Mouse (Mus musculus): ENCODE data around the gene Psmc3. TPM values are rescaled to one million over a fixed set of nuclear protein-coding genes. Genes with fewer than 3 reads are reported as not detected.
"Not testable (repeated sequence)": the region's sequence is repeated elsewhere in the genome, so short reads cannot be mapped to it uniquely, and the experiment has no call there.

Gene Psmc3
- polyA plus RNA-seq, 1 experiment from 2014 or later, result 315 TPM

DNA sequence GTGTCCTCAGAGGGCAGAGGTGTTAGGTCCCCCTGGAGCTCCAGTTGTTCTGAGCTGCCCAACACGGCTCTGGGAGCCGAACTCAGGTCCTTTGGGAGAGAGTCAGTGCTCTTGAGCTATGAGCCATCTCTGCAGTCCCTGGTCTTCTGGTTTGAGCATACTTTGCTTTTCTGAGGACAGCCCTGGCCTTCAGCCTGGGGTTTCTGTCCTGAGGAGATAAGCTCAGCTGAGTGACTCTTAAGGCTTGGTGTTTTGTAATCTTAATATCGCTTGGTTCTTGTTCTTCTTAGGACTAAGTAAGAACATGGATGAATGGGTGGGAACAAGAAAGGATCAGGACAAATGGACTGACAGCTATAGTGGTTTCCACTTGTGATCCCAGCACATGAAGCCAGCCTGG is 54.3 kb downstream of the Psmc3 start:
- Histone ChIP-seq H3K4me2 (no peak overlapping the region), H3K27me3 (no peaks in the 10 kb centered on the region), H3K9me3 (replicated peaks) (no peaks in the 10 kb centered on the region), H3K4me3 (replicated peaks) (no peak overlapping the region), H3K9ac (no peak overlapping the region), H3K4me1 (no peaks in the 10 kb centered on the region), H3K27ac (no peak overlapping the region), H3K36me3 (no peaks in the 10 kb centered on the region)
- WGBS, result 85% methylated on average over 3 of the region's 3 CpGs
- ATAC-seq (replicated peaks; ENCODE audit: low FRiP score), result no peak

- 79% methylated on average over 5 of the region's 5 CpGs for WGBS
- H3K9me3 ChIP-seq (replicated peaks), result no peaks in the 10 kb centered on the region
- H3K4me1 ChIP-seq, result no peaks in the 10 kb centered on the region
- H3K4me2 ChIP-seq, result no peak overlapping the region
- no peak overlapping the region for H3K4me3 ChIP-seq (replicated peaks)
- H3K27me3 ChIP-seq, result no peaks in the 10 kb centered on the region
- no peak overlapping the region for H3K9ac ChIP-seq
- H3K27ac ChIP-seq, result no peak overlapping the region
- ATAC-seq (replicated peaks; ENCODE audit: low FRiP score), result no peak
- H3K36me3 ChIP-seq, result no peaks in the 10 kb centered on the region
Measured at GRCm38 (mm10) chr2:91109241-91109640, 55.4 kb downstream of the Psmc3 start.

DNA sequence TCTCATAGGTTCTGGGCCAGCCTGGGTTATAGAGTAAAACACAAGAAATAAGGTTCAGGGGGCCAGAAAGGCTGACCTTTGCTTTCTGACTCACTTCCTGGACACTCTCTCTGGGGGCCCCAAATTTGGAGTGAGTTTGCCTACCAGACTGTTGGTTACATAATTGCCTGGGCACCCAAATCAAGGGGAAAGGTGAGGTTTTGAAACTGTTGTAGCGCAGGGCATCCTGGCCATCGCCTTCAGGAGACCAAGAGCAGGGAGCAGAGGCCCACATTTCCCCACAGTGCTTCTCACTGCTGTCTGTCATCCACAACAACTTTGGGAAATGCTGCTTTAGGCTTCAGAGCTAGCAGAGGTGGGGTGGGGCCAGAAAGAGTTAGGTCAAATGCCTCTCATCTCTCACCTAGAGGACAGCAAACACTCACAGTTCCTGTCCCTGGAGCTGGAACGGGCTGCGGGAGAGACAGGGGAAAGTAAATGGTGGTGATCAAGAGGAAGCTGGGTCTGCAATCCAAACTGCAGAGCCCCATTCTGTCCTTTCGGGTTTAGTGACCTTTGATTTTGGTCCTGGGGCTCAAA is 56.1 kb downstream of the Psmc3 start:
- Histone ChIP-seq H3K9ac (no peak overlapping the region), H3K27me3 (no peaks in the 10 kb centered on the region), H3K9me3 (replicated peaks) (no peaks in the 10 kb centered on the region), H3K4me2 (no peak overlapping the region), H3K27ac (no peak overlapping the region), H3K36me3 (no peaks in the 10 kb centered on the region), H3K4me1 (peaks cover 1% of the 10 kb centered on the region), H3K4me3 (replicated peaks) (no peak overlapping the region)
- no peak for ATAC-seq (replicated peaks; ENCODE audit: low FRiP score)
- WGBS, result 91% methylated on average over 5 of the region's 5 CpGs

- Histone ChIP-seq H3K27ac (no peak overlapping the region), H3K4me2 (no peak overlapping the region), H3K4me1 (peaks cover 6% of the 10 kb centered on the region), H3K27me3 (0 out of 2 replicates have a peak, but pooled peaks cover 3% of the 10 kb centered on the region), H3K9me3 (replicated peaks) (no peaks in the 10 kb centered on the region), H3K9ac (no peak overlapping the region), H3K36me3 (no peaks in the 10 kb centered on the region), H3K4me3 (replicated peaks) (no peak overlapping the region)
- no peak for ATAC-seq (replicated peaks; ENCODE audit: low FRiP score)
- WGBS, result 72% methylated on average over 6 of the region's 6 CpGs
Measured at GRCm38 (mm10) chr2:91110429-91110828, 56.6 kb downstream of the Psmc3 start.

DNA sequence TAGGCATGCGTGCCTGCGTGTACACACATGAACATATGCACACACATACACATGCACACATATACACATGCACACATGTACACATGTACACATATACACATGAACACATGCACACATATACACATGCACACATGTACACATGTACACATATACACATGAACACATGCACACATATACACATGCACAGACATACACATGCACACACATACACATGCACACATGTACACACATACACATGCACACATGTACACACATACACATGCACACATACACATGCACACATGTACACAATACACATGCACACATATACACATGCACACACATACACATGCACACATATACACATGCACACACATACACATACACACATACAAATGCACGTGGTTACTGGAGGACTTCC is 58.0 kb downstream of the Psmc3 start:
- 0 out of 2 replicates have a peak, but pooled peaks cover 12% of the 10 kb centered on the region for H3K27me3 ChIP-seq
- not testable (repeated sequence) for H3K27ac ChIP-seq; H3K9ac ChIP-seq; H3K36me3 ChIP-seq; H3K4me3 ChIP-seq (replicated peaks); ATAC-seq (replicated peaks; ENCODE audit: low FRiP score); H3K4me1 ChIP-seq; H3K9me3 ChIP-seq (replicated peaks); H3K4me2 ChIP-seq
- WGBS, result 96% methylated on average over 3 of the region's 3 CpGs

- Histone ChIP-seq H3K9ac (no peak overlapping the region), H3K4me1 (peaks cover 8% of the 10 kb centered on the region), H3K36me3 (no peaks in the 10 kb centered on the region), H3K27ac (no peak overlapping the region), H3K4me3 (replicated peaks) (no peak overlapping the region), H3K4me2 (no peak overlapping the region), H3K9me3 (replicated peaks) (no peaks in the 10 kb centered on the region), H3K27me3 (0 out of 2 replicates have a peak, but pooled peaks cover 13% of the 10 kb centered on the region)
- no peak for ATAC-seq (replicated peaks; ENCODE audit: low FRiP score)
- 51% methylated on average over 4 of the region's 4 CpGs for WGBS
Measured at GRCm38 (mm10) chr2:91112491-91112890, 58.7 kb downstream of the Psmc3 start.

GRCm38 (mm10) chr2:91113334-91113733 is 59.5 kb downstream of the Psmc3 start:
- WGBS, result 77% methylated on average over 10 of the region's 10 CpGs
- no peak for ATAC-seq (replicated peaks; ENCODE audit: low FRiP score)

DNA sequence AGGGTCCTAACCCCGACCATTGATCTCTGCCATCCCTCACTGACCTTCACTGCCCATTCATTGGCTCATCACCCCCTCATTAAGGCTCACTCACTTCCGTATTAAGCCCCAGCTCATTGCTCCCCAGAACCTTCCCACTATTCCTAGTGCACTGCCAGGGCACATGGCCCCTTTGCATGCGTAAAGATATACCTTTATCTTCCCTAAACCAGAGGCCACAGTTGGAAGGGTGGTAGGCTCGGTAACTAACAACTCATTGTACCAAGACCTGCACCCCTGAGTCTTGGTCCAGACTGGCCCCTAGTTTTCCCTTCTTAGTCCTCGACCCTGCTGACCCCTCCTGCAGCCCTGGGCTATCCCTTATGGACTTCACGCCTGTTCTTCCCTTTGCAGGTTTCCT is 60.0 kb downstream of the Psmc3 start:
- Histone ChIP-seq H3K9ac (no peak overlapping the region), H3K27ac (no peak overlapping the region), H3K9me3 (replicated peaks) (no peaks in the 10 kb centered on the region), H3K27me3 (0 out of 2 replicates have a peak, but pooled peaks cover 13% of the 10 kb centered on the region), H3K4me2 (no peak overlapping the region), H3K4me3 (replicated peaks) (no peak overlapping the region), H3K4me1 (peaks cover 8% of the 10 kb centered on the region), H3K36me3 (no peaks in the 10 kb centered on the region)
- ATAC-seq (replicated peaks; ENCODE audit: low FRiP score), result no peak
- WGBS, result 75% methylated on average over 6 of the region's 6 CpGs

More at GRCm38 (mm10) chr2:91113334-91113733, 59.5 kb downstream of the Psmc3 start:
- Histone ChIP-seq H3K4me2 (no peak overlapping the region), H3K36me3 (no peaks in the 10 kb centered on the region), H3K27me3 (0 out of 2 replicates have a peak, but pooled peaks cover 13% of the 10 kb centered on the region), H3K9me3 (replicated peaks) (no peaks in the 10 kb centered on the region), H3K4me1 (peaks cover 8% of the 10 kb centered on the region), H3K27ac (no peak overlapping the region), H3K4me3 (replicated peaks) (no peak overlapping the region), H3K9ac (no peak overlapping the region)

DNA sequence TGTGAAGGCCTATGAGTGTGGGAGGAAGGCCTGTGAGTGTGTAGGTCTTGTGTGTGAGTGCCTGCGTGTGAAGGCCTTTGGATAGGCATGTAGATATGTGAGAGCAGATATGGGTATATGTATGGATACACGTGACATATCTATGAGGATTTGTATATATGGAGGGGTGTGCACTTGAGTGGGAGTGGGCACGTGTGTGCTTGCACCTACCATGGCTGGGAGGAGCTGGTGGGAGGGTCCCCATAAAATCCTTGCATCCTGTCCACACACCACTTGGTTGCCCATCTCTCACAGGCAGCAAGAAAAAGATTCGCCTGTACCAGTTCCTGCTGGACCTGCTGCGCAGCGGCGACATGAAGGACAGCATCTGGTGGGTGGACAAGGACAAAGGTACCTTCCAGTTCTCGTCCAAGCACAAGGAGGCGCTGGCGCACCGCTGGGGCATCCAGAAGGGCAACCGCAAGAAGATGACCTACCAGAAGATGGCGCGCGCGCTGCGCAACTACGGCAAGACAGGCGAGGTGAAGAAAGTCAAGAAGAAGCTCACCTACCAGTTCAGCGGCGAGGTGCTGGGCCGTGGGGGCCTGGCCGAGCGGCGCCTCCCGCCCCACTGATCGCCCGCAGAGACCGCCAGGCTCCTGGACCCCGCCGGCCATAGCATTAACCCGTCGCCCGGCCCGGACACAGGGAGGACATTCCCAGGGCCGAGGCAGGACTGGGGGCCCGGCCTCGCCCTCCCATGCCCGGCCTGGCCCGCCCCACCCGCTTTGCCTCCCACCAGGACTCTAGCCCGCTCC is 61.2 kb downstream of the Psmc3 start:
- peak overlapping the region; percentile 95 for H3K4me2 ChIP-seq
- 0 out of 2 replicates have a peak, but pooled peaks cover 13% of the 10 kb centered on the region for H3K27me3 ChIP-seq
- H3K4me1 ChIP-seq, result peaks cover 8% of the 10 kb centered on the region
- 7% methylated on average over 42 of the region's 42 CpGs for WGBS
- H3K9ac ChIP-seq, result peak overlapping the region; percentile 67
- H3K27ac ChIP-seq, result 0 out of 2 replicates have a peak overlapping the region, but pooled peaks have one; percentile 13
- peak overlapping the region; percentile 52 for H3K4me3 ChIP-seq (replicated peaks)
- no peaks in the 10 kb centered on the region for H3K36me3 ChIP-seq
- ATAC-seq (replicated peaks; ENCODE audit: low FRiP score), result peak; percentile 79
- no peaks in the 10 kb centered on the region for H3K9me3 ChIP-seq (replicated peaks)

GRCm38 (mm10) chr2:91115578-91115970 is 61.8 kb downstream of the Psmc3 start:
- Histone ChIP-seq H3K27ac (0 out of 2 replicates have a peak overlapping the region, but pooled peaks have one; percentile 13), H3K4me2 (peak overlapping the region; percentile 95), H3K36me3 (no peaks in the 10 kb centered on the region), H3K4me1 (peaks cover 8% of the 10 kb centered on the region), H3K4me3 (replicated peaks) (peak overlapping the region; percentile 52), H3K27me3 (0 out of 2 replicates have a peak, but pooled peaks cover 13% of the 10 kb centered on the region), H3K9me3 (replicated peaks) (no peaks in the 10 kb centered on the region), H3K9ac (peak overlapping the region; percentile 67)
- no peak for ATAC-seq (replicated peaks; ENCODE audit: low FRiP score)
- 39% methylated on average over 12 of the region's 12 CpGs for WGBS
